Mouse (Mus musculus): Measurements from ENCODE around the gene Tars2.
"Not testable (repeated sequence)": the region's sequence is repeated elsewhere in the genome, so short reads cannot be mapped to it uniquely, and the experiment has no call there.

Tars2 gene

DNA sequence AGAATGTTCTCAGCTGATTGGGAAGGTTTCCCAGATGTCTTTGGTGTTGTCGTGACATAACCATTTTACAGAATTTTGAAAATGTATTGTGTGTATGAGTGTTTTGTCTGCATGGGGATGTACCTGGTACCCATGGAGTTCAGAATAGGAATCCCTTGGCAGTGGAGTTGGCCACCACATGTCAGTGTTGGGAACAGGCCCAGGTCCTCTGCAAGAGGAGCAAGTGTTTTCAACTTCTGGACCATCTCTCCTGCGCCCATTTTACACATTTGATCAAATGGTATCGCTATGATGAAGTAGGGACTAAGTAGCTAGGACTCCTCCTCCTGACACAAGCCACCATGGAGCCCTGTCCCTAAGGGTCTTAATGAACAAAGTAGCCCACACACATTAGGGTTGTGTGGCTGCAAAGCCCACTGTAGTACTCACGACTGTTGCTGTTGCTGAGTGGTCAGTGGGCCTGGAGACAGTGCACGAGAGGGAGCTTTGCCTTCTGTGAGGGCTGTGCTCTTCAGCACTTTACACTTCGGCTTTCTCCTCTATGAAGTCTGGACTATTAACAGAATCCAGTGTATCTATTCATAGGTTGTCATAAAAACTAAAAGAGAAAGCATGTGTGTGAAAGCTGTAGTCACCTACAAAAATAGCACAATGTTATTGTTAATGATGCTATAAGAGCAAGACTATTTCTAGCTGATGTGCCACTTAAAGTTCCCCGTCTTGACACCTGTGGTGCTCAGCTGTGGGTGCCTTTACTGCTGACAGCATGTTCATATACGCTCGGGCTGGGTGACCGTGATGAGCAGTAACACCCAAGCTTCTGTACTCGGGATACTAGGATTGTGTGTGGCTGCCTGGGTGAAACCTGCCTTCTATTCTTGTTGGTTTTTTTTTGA is 65.0 kb downstream of the Tars2 start:
- no peak for DNase-seq

GRCm38 (mm10) chr3:95693821-95694807 is 65.9 kb downstream of the Tars2 start:
- no peak for DNase-seq

DNA sequence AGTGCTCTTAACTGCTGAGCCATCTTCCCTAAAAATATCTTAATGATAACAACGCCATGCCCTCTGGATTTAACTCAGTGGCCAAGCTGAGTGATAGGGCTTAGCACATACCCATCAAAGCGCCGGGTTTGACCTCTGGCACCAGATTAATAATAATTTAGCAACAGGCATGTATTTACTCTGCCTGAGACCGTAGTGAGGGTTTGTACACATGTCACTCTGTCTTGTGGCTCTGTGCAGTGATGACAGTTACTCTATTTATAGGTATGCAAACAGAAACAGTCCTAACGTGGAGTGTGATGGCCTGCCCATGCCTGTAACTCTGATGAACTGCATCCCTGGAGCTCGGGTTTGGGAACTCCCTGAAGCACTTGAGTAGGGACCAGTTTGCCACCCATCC is 67.3 kb downstream of the Tars2 start:
- no peak for DNase-seq

GRCm38 (mm10) chr3:95690552-95690951 is 69.5 kb downstream of the Tars2 start:
- DNase-seq: not testable (repeated sequence)

All from cerebellum, postnatal 10 days (tissue).